Mouse (Mus musculus): ENCODE results near the gene Tulp4.

The Tulp4 gene

GRCm38 (mm10) chr17:6123776-6124175, 17.5 kb downstream of the Tulp4 start:
- no peak for DNase-seq (ENCODE audit: low spot score)

GRCm38 (mm10) chr17:6125441-6125840, 19.2 kb downstream of the Tulp4 start:
- no peak for DNase-seq (ENCODE audit: low spot score)

GRCm38 (mm10) chr17:6128039-6128438, 21.8 kb downstream of the Tulp4 start:
- DNase-seq (ENCODE audit: low spot score), result no peak

GRCm38 (mm10) chr17:6129361-6129760, 23.1 kb downstream of the Tulp4 start:
- no peak for DNase-seq (ENCODE audit: low spot score)

DNA sequence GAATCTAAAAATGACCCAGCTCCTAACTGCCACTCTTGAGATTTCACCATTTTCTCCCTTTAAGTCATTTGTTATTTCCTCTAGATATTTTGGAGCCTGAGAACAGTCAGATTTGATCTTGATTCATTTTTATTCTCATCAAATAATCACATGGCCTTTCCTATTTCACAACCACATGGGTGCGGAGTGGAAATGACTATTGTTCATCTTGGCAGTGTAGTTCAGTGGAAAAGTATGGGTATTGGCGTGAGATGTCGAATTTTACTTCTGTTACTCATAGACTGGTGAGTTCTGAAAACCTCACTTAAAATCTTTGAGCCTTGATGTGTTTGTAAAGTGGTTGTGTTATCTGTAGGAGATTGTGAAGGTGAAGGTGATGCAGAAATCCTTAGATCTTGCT, 24.8 kb downstream of the Tulp4 start:
- no peak for DNase-seq (ENCODE audit: low spot score)

DNA sequence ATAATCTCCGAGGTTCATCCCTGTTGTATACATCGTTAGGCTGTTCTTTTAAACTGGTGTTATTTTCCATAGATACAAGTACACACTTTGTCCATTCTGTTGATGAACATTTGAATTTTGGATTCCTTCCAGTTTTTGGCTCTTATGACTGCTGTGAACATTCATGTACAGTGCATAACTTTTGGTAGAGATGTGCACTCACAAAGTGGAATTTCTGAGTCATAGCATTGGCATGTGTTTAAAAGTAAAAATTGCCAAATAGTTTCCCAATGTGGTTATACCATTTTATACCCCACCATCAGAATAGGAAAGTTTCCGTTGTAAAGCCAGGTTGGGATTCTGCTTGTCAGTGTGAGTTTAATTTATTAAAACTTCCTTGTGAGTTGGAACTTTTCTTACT, 34.6 kb downstream of the Tulp4 start:
- DNase-seq (ENCODE audit: low spot score), result no peak

DNA sequence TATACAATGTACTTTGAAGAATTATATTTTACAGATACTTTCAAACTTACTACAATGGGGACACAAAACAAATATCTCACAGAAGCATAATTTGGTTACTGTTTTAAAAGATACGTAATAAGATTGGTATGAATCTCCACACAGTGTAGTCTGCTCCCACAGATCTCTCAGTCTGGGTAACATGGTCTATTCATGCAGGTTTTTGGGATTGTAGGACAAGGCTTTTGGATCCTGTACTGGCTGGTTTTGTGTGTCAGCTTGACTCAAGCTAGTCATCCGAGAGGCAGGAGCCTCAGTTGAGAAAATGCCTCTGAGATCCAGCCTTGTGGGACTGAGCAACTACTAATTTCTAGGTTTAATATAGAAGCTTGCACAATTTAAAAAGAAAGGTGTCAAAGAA, 35.1 kb downstream of the Tulp4 start:
- no peak for DNase-seq (ENCODE audit: low spot score)

DNA sequence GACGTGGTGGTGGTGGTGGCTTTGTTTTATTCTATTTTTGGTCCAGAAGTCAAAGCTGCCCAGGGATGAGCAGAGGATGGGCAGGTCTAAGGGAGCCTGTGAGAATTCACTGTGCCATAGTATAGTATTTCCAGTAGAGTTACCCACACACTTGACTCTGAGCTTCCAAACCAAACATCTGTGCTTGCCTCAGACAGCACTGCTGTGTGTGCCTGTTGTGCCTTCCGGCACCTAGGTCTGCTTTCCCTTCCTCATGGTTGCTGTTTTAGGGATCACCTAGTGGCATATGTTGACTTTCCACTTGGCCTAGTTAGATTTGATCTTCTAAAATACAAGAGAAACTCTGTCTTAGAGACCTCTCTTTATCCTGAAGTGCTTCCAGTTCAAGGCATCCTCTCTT, 39.0 kb downstream of the Tulp4 start:
- no peak for DNase-seq (ENCODE audit: low spot score)

DNA sequence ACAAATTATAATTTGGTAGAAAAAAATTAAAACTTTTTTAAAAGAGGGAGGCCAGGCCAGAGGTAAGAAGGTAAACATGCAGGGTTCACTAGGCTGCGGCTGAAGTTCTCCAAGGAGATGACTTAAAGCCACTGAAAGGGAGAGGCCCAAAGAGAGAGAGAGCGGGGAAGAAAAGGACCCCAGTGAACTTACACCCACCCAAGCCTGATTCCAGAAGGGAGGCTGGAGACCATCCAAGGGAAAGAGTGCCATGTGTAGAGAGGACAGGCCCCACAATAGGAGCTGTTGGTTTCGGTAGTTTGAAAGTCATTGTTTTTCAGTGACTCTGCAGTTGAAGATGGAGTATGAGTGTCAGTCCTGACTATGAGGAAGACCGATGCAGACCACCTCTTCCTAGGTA, 46.7 kb downstream of the Tulp4 start:
- no peak for DNase-seq (ENCODE audit: low spot score)

DNA sequence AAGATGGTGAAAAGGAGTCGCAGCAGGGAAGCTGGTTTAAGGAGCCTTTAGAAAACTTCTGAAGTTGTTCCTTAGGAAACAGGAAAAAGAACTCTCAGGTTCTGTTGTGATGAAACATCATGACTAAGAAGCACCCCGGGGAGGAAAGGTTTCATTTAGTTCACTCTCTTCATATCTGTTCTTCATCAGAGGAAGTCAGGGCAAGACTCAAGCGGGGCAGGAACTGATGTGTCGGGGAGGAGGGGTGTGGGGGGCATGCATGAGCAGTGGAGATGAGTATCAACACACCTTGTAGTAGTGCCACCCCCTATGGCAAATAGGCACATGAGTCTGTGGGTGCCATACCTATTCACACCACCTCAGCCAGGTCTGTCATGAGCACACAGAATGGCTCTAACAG, 47.3 kb downstream of the Tulp4 start:
- no peak for DNase-seq (ENCODE audit: low spot score)

- no peak for DNase-seq (ENCODE audit: low spot score)
These were observed 48.1 kb downstream of the Tulp4 start for GRCm38 (mm10) chr17:6154366-6154765.

DNA sequence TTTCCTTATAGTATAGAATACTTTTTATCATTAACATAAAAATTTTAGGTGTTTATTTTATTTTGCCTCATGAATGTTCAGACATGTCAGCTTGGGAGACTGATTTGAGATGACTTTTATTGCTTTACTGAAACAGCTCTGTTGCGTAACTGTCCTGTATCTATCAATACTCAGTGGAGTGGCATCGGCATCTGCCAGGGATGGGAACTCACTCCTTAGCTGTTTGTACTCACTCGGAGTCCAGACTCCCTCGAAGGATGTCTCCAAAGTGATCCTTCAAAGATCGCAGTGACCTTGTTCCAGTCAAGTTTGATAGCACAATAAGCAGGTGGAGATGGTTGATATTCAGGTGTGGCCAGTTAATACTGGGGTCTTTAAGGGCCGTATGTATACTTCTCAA, 54.3 kb downstream of the Tulp4 start:
- DNase-seq (ENCODE audit: low spot score), result no peak

GRCm38 (mm10) chr17:6161916-6162315, 55.7 kb downstream of the Tulp4 start:
- no peak for DNase-seq (ENCODE audit: low spot score)

DNA sequence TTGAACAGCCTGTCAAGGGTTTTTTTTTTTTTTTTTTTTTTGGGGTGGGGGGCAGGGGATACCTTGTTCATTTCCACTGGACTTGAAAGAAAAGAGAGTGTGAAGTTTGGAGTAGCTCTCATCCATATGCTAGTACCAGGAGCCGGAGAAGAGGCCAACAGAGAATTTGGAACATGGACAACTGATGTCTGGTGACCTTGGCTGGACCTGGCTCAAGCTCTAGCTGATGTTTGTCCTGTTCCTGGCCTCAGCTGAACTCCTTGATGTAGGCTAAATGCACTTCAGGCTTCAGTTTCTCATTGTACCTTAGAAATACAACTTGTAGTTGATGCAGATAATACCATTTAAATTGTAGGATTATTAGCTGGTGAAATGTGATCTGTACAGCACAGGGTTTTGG, 56.5 kb downstream of the Tulp4 start:
- DNase-seq (ENCODE audit: low spot score), result no peak

- no peak for DNase-seq (ENCODE audit: low spot score)
These were observed 58.7 kb downstream of the Tulp4 start for GRCm38 (mm10) chr17:6164911-6165310.

DNA sequence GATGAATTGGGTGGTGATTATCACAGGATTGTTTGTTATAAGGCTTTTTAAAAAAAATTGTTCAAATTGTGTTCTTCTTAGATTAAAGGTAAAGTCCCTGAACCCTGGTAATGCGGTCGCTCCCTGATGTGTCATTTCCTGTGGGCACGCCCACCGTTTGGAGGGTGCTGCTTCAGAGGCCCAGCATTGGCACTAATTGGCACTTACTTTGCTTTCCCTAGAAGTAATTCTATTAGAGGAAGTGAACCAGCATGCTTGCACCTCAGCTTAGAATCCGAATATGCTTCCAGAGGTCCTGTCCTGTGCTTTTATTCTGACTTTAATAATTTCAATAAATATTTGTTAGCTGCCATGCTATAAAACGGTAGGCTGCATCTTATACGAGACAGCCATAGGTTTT, 66.2 kb downstream of the Tulp4 start:
- no peak for DNase-seq (ENCODE audit: low spot score)

GRCm38 (mm10) chr17:6172926-6173690, 66.9 kb downstream of the Tulp4 start:
- peak; percentile 19 for DNase-seq (ENCODE audit: low spot score)

- no peak for DNase-seq (ENCODE audit: low spot score)
These were observed 68.3 kb downstream of the Tulp4 start for GRCm38 (mm10) chr17:6174574-6174973.

DNA sequence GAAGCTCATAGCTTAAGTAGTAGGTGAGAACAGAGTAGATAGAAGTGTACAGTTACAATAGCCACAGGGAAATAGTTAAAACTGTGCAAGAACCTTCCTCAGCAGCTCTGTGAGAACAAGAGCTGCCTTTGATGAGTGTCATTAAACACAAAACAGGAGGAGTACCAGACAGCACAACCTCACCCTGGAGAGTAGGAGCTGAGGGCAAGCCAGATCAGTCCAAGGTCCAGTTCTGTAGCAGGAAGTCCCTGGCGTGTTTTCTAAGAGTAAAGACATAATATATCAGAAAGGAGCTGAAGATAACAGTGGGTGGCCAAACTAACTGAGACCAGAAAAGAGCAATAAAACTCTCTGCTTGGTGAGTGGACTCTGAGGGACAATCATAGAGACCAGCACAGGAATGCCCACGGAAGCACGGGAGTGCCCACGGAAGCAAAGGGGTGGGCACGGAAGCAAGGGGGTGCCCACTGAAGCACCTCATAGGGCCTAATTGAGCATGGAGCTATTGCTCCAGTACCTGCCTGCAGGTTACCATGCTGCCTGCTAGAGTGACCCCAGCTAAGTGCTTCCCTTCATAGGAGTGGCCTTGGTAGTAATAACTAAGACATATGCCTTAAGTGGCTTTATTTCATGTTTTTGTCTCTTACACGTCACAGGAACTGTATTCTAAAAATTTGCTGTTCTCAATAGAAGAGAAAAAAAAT, 72.5 kb downstream of the Tulp4 start:
- DNase-seq (ENCODE audit: low spot score), result no peak

DNA sequence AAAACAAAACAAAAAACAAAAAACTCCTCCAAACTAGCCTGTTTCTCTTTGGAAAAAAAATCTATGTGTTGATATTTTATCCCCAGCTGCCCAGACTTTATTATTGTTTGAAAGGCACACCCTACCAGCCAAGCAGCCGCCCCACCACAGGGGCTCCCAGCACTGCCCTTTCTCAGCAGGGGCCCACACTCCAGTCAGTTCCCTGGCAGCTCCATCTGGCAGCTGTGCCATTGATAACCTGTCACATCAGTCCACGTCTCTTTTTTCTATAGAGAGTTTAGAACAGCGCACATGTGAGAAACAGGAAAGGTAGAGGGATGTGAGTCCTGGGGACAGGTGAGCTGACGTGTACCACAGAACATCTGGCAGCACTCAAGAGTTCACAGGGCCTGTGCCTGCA, 73.2 kb downstream of the Tulp4 start:
- DNase-seq (ENCODE audit: low spot score), result no peak

- DNase-seq (ENCODE audit: low spot score), result no peak
These were observed 74.2 kb downstream of the Tulp4 start for GRCm38 (mm10) chr17:6180421-6180820.

- DNase-seq (ENCODE audit: low spot score), result no peak
These were observed 76.5 kb downstream of the Tulp4 start for GRCm38 (mm10) chr17:6182715-6183114.

GRCm38 (mm10) chr17:6186651-6187050, 80.4 kb downstream of the Tulp4 start:
- no peak for DNase-seq (ENCODE audit: low spot score)

DNA sequence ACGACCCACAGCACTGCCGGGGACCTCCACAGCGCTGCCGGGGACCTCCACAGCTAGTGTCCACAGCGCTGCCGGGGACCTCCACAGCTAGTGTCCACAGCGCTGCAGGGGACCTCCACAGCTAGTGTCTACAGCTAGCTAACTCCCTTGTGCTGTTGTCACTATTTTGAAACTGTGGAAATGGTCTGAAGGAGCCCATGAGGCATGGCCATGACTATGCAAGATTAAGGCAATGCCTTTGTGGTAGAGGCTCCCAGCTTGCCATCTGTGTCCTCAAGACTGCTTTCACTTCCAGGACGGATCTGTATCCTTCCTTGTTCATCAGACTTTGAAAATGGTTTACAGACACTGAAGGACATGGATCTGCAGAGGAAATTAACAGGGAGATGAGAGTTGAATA, 80.9 kb downstream of the Tulp4 start:
- no peak for DNase-seq (ENCODE audit: low spot score)

All from urinary bladder, postnatal 25 days (tissue).